Mouse (Mus musculus) embryonic fibroblast, embryonic 13.5 days (primary cell): ENCODE measurements around the gene Crebzf.

Experiments
- CTCF ChIP-seq: IDR thresholded peaks from 2 replicates; pipeline ENCODE4 v1.5.1; 2011; ENCODE audit warnings: mild to moderate bottlenecking, control low read depth, low read length, moderate library complexity, borderline replicate concordance; ENCODE audit not compliant: insufficient read depth
- POLR2A ChIP-seq: IDR thresholded peaks from 2 replicates; pipeline ENCODE4 v1.6.1; 2011; ENCODE audit warnings: low read depth, mild to moderate bottlenecking, control low read depth, low read length, moderate library complexity

DNA sequence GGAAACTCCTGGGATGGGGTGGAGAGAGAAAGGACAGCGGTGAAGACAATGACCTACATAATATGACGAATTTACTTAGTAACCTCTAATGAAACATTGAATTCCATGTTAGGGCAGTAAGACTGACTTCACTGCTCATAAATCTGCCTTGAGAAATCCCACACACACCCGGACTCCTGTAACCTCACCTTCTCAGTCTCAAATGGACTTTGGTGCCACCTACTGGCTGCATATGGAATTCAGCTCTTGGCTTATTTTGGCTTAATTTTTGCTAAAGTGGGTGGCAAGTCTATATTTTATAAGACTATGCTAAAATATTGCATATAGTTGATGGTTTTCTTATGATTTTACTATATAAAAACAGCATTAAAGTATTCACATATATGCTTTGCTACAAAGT, 32.6 kb upstream of the Crebzf start:
- TF ChIP-seq CTCF: no peak
- no peak for TF ChIP-seq POLR2A
